Mouse (Mus musculus): Measurements from ENCODE around the gene Foxm1. TPM values are rescaled to one million over a fixed set of nuclear protein-coding genes. Genes with fewer than 3 reads are reported as not detected.
A peak's percentile ranks its signal among the peaks of the same experiment; 100 is the strongest.

The Foxm1 gene
- polyA plus RNA-seq (2014; fragmentation: Nextera tagmentation; extraction: Ambion mirVana) = 34.9 and 38.7 TPM in 2 replicates

- Histone ChIP-seq H3K4me1 (ENCODE audit: control insufficient read depth, insufficient read depth, low read length) (peaks cover 19% of the 10 kb centered on the region; the same call in 1 of the 2 replicates), H3K9me3 (ENCODE audit: control insufficient read depth, low read depth, low read length) (no peaks in the 10 kb centered on the region), H3K4me2 (replicated peaks; ENCODE audit: low read depth, low read length) (peak within 1 kb of the TSS; percentile 72), H3K9ac (replicated peaks; ENCODE audit: low read depth, low read length) (peak within 1 kb of the TSS; percentile 80), H3K4me3 (ENCODE audit: low read depth, low read length) (peak within 1 kb of the TSS; percentile 90), H3K36me3 (ENCODE audit: control insufficient read depth, insufficient read depth, low read length) (peaks cover 33% of the 10 kb centered on the region), H3K27ac (ENCODE audit: low read length) (peak within 1 kb of the TSS; percentile 96), H3K27me3 (ENCODE audit: control insufficient read depth, insufficient read depth, low read length) (no peaks in the 10 kb centered on the region)
- under 1% methylated on average over 68 of the region's 76 CpGs for WGBS
- peak; percentile 85 for ATAC-seq (ENCODE audit: insufficient number of reproducible peaks, insufficient read depth, low FRiP score, low read depth)
Observed at GRCm38 (mm10) chr6:128362381-128363006, at the start of gene Foxm1, which contains the start of gene Rhno1. Gene Foxm1 (plus strand): TSS chr6:128362967. Gene Rhno1 (minus strand): TSS chr6:128362911.

GRCm38 (mm10) chr6:128314796-128315195 is 48.0 kb upstream of the Foxm1 start:
- H3K4me1 ChIP-seq (ENCODE audit: control insufficient read depth, insufficient read depth, low read length) = no peaks in the 10 kb centered on the region
- WGBS = 87% methylated on average over 6 of the region's 6 CpGs
- no peaks in the 10 kb centered on the region for H3K36me3 ChIP-seq (ENCODE audit: control insufficient read depth, insufficient read depth, low read length)
- H3K4me2 ChIP-seq (replicated peaks; ENCODE audit: low read depth, low read length) = no peak overlapping the region
- H3K27me3 ChIP-seq (ENCODE audit: control insufficient read depth, insufficient read depth, low read length) = no peaks in the 10 kb centered on the region
- no peak for ATAC-seq (ENCODE audit: insufficient number of reproducible peaks, insufficient read depth, low FRiP score, low read depth)
- H3K4me3 ChIP-seq (ENCODE audit: low read depth, low read length) = no peak overlapping the region
- no peaks in the 10 kb centered on the region for H3K9me3 ChIP-seq (ENCODE audit: control insufficient read depth, low read depth, low read length)
- no peak overlapping the region for H3K27ac ChIP-seq (ENCODE audit: low read length)
- no peak overlapping the region for H3K9ac ChIP-seq (replicated peaks; ENCODE audit: low read depth, low read length)

DNA sequence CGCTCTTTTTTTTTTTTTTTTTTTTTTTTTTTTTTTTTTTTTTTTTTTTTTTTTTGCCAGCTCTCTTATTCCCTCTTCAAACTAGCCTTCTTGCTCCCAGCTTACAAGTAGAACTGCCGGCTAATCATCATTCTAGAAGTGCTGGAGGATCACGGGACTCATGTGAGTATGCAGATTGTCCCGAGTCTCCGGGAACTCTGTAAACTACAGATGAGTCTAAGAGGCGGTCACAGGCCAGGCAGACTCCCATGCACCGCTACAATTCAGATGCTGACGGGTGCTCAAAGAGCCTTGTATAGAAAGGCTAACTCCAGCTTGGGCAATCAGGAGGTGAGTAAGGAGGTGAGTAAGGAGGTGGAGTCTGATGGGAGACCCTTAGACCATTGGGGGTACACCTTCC is 47.2 kb upstream of the Foxm1 start:
- no peaks in the 10 kb centered on the region for H3K9me3 ChIP-seq (ENCODE audit: control insufficient read depth, low read depth, low read length)
- no peaks in the 10 kb centered on the region for H3K36me3 ChIP-seq (ENCODE audit: control insufficient read depth, insufficient read depth, low read length)
- H3K9ac ChIP-seq (replicated peaks; ENCODE audit: low read depth, low read length) = no peak overlapping the region
- H3K27ac ChIP-seq (ENCODE audit: low read length) = no peak overlapping the region
- no peaks in the 10 kb centered on the region for H3K27me3 ChIP-seq (ENCODE audit: control insufficient read depth, insufficient read depth, low read length)
- 70% methylated on average over 8 of the region's 8 CpGs for WGBS
- H3K4me2 ChIP-seq (replicated peaks; ENCODE audit: low read depth, low read length) = no peak overlapping the region
- ATAC-seq (ENCODE audit: insufficient number of reproducible peaks, insufficient read depth, low FRiP score, low read depth) = no peak
- H3K4me1 ChIP-seq (ENCODE audit: control insufficient read depth, insufficient read depth, low read length) = no peaks in the 10 kb centered on the region
- H3K4me3 ChIP-seq (ENCODE audit: low read depth, low read length) = no peak overlapping the region

DNA sequence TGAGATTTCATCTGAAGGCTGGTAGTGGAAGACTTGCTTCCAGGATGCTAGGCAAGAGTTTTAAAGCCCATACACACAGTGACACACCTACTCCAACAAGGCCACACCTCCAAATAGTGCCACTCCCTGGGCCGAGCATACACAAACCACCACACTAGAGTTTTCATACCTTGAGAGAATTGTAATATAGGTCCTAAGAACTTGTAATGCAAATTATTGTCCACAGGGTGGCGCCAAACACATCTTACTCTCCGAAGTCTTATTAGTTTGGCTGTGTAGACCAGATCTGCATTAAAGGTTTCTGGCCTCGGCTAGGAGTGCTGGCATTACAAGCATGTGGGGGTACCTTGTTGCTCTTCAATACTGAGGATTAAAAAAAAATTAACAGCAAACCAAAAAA is 44.5 kb upstream of the Foxm1 start:
- H3K9me3 ChIP-seq (ENCODE audit: control insufficient read depth, low read depth, low read length) = no peaks in the 10 kb centered on the region
- H3K9ac ChIP-seq (replicated peaks; ENCODE audit: low read depth, low read length) = no peak overlapping the region
- no peaks in the 10 kb centered on the region for H3K4me1 ChIP-seq (ENCODE audit: control insufficient read depth, insufficient read depth, low read length)
- H3K27ac ChIP-seq (ENCODE audit: low read length) = no peak overlapping the region
- H3K27me3 ChIP-seq (ENCODE audit: control insufficient read depth, insufficient read depth, low read length) = no peaks in the 10 kb centered on the region
- H3K4me2 ChIP-seq (replicated peaks; ENCODE audit: low read depth, low read length) = no peak overlapping the region
- no peak overlapping the region for H3K4me3 ChIP-seq (ENCODE audit: low read depth, low read length)
- no peak for ATAC-seq (ENCODE audit: insufficient number of reproducible peaks, insufficient read depth, low FRiP score, low read depth)
- H3K36me3 ChIP-seq (ENCODE audit: control insufficient read depth, insufficient read depth, low read length) = peaks cover 19% of the 10 kb centered on the region
- 7% methylated on average over 4 of the region's 4 CpGs for WGBS

DNA sequence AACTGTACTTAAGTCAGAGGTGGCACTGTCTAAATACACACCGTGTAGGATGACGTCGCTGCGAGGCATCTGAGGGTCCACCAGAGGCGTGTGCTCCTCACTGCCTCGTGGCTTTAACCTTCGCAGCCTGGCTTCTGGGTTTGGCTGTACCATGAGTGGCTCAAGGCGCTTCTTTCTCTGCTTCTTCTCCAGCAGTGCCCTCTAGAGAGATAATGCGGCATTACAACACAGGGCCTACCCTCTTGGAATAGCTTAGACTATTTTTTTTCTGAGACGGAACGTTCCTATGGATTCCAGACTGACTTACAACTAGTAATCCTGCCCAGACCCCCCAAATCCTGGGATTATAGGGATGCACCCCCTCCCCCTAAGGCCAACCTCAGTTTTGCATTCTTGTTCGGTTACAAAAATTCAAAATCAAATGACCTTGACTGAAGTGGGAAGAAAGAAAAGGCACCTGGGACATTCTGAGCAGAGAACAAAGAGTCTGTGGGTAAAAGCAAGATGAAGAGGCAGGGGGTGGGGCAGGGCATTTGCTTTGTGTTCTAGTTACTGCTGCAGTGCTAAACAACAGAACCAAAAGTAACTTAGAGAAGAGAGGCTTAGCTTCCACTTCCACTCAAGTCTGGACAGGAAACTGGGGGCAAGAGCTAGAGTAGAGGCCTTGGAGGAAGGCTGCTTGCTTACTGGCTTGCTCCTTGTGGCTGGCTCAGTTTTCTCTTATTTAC is 28.2 kb upstream of the Foxm1 start:
- H3K4me3 ChIP-seq (ENCODE audit: low read depth, low read length) = no peak overlapping the region
- no peak overlapping the region for H3K9ac ChIP-seq (replicated peaks; ENCODE audit: low read depth, low read length)
- H3K9me3 ChIP-seq (ENCODE audit: control insufficient read depth, low read depth, low read length) = peaks cover 1% of the 10 kb centered on the region; the same call in 1 of the 2 replicates
- 22% methylated on average over 12 of the region's 12 CpGs for WGBS
- H3K4me2 ChIP-seq (replicated peaks; ENCODE audit: low read depth, low read length) = no peak overlapping the region
- ATAC-seq (ENCODE audit: insufficient number of reproducible peaks, insufficient read depth, low FRiP score, low read depth) = peak; percentile 62; the same call in 1 of the 2 replicates
- no peaks in the 10 kb centered on the region for H3K27me3 ChIP-seq (ENCODE audit: control insufficient read depth, insufficient read depth, low read length)
- peaks cover 12% of the 10 kb centered on the region for H3K4me1 ChIP-seq (ENCODE audit: control insufficient read depth, insufficient read depth, low read length)
- no peak overlapping the region for H3K27ac ChIP-seq (ENCODE audit: low read length)
- H3K36me3 ChIP-seq (ENCODE audit: control insufficient read depth, insufficient read depth, low read length) = peaks cover 6% of the 10 kb centered on the region

- Histone ChIP-seq H3K9ac (replicated peaks; ENCODE audit: low read depth, low read length) (no peak overlapping the region), H3K4me2 (replicated peaks; ENCODE audit: low read depth, low read length) (no peak overlapping the region), H3K9me3 (ENCODE audit: control insufficient read depth, low read depth, low read length) (no peaks in the 10 kb centered on the region), H3K4me1 (ENCODE audit: control insufficient read depth, insufficient read depth, low read length) (peaks cover 16% of the 10 kb centered on the region), H3K4me3 (ENCODE audit: low read depth, low read length) (no peak overlapping the region), H3K27ac (ENCODE audit: low read length) (no peak overlapping the region), H3K27me3 (ENCODE audit: control insufficient read depth, insufficient read depth, low read length) (no peaks in the 10 kb centered on the region), H3K36me3 (ENCODE audit: control insufficient read depth, insufficient read depth, low read length) (no peaks in the 10 kb centered on the region; the same call in none of the 2 replicates)
- ATAC-seq (ENCODE audit: insufficient number of reproducible peaks, insufficient read depth, low FRiP score, low read depth) = no peak
- whole genome bisulfite sequencing = 66% methylated on average over 7 of the region's 7 CpGs
Observed at GRCm38 (mm10) chr6:128337467-128337866, 25.3 kb upstream of the Foxm1 start.

- Histone ChIP-seq H3K9ac (replicated peaks; ENCODE audit: low read depth, low read length) (no peak overlapping the region), H3K36me3 (ENCODE audit: control insufficient read depth, insufficient read depth, low read length) (no peaks in the 10 kb centered on the region; the same call in 1 of the 2 replicates), H3K27me3 (ENCODE audit: control insufficient read depth, insufficient read depth, low read length) (no peaks in the 10 kb centered on the region), H3K27ac (ENCODE audit: low read length) (0 out of 2 replicates have a peak overlapping the region, but pooled peaks have one; percentile 21), H3K4me3 (ENCODE audit: low read depth, low read length) (no peak overlapping the region), H3K9me3 (ENCODE audit: control insufficient read depth, low read depth, low read length) (no peaks in the 10 kb centered on the region), H3K4me1 (ENCODE audit: control insufficient read depth, insufficient read depth, low read length) (peaks cover 16% of the 10 kb centered on the region), H3K4me2 (replicated peaks; ENCODE audit: low read depth, low read length) (no peak overlapping the region)
- ATAC-seq (ENCODE audit: insufficient number of reproducible peaks, insufficient read depth, low FRiP score, low read depth) = no peak
- WGBS = 31% methylated on average over 5 of the region's 5 CpGs
Observed at GRCm38 (mm10) chr6:128338876-128339275, 23.9 kb upstream of the Foxm1 start.

GRCm38 (mm10) chr6:128341956-128342723 is 20.6 kb upstream of the Foxm1 start:
- no peak overlapping the region for H3K27ac ChIP-seq (ENCODE audit: low read length)
- H3K4me2 ChIP-seq (replicated peaks; ENCODE audit: low read depth, low read length) = no peak overlapping the region
- no peaks in the 10 kb centered on the region for H3K9me3 ChIP-seq (ENCODE audit: control insufficient read depth, low read depth, low read length)
- 86% methylated on average over 11 of the region's 11 CpGs for WGBS
- no peak for ATAC-seq (ENCODE audit: insufficient number of reproducible peaks, insufficient read depth, low FRiP score, low read depth)
- H3K4me1 ChIP-seq (ENCODE audit: control insufficient read depth, insufficient read depth, low read length) = peaks cover 14% of the 10 kb centered on the region
- H3K36me3 ChIP-seq (ENCODE audit: control insufficient read depth, insufficient read depth, low read length) = no peaks in the 10 kb centered on the region
- H3K27me3 ChIP-seq (ENCODE audit: control insufficient read depth, insufficient read depth, low read length) = no peaks in the 10 kb centered on the region
- H3K9ac ChIP-seq (replicated peaks; ENCODE audit: low read depth, low read length) = no peak overlapping the region
- no peak overlapping the region for H3K4me3 ChIP-seq (ENCODE audit: low read depth, low read length)

All from stomach, embryonic 14.5 days (tissue).